Mouse (Mus musculus): ENCODE data around the gene Bmper. TPM values are rescaled to one million over a fixed set of nuclear protein-coding genes. Genes with fewer than 3 reads are reported as not detected.

The Bmper gene
- polyA plus RNA-seq, 1 experiment from 2014 or later: 11.4 TPM

DNA sequence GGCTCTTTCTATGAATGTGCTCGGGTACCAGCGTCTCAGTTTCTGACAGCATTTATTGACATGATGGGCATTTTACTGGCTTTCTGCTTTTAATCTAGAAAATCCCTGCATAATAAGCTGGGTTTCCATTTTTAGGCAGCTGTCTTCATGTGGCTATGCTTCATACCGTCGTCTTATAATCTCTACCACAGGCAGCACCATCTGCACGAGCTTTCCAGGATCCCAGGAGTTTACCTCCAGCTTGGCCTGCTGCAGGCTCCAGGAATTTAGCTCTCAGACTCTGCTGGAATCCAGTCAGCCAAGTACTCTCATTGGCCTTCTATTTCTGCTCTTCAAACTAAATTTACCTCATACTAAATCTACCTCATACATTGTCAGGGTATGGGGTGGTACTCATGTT lies 219.3 kb downstream of the Bmper start:
- Histone ChIP-seq H3K9me3 (no peaks in the 10 kb centered on the region), H3K36me3 (no peaks in the 10 kb centered on the region), H3K4me3 (no peak overlapping the region), H3K27ac (no peak overlapping the region), H3K4me1 (0 out of 2 replicates have a peak, but pooled peaks cover 3% of the 10 kb centered on the region), H3K27me3 (ENCODE audit: insufficient read depth, poor library complexity, severe bottlenecking) (no peaks in the 10 kb centered on the region)
- WGBS: 43% methylated on average over 5 of the region's 5 CpGs
- DNase-seq (ENCODE audit: low spot score): no peak

DNA sequence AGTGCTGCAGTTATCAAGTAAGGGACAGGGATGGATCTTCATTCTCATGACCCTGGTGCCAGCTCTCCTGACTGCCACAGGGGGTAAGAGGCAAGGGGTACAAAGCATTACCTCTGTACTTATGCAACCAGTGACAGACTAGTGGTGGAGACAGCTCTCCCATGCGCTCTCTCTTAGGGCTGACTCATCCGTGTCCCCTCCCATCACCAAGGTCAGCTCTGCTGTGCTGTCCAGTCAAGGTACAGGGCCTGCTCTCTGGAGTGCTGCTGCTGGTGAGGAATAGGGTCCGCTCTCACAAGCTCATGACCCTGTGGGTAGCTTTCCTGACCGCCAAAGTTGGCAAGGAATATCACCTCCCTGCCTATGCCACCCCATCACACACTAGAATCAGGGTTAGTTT lies 222.1 kb downstream of the Bmper start:
- WGBS: 87% methylated on average over 4 of the region's 4 CpGs
- Histone ChIP-seq H3K4me1 (0 out of 2 replicates have a peak, but pooled peaks cover 3% of the 10 kb centered on the region), H3K36me3 (no peaks in the 10 kb centered on the region), H3K27ac (no peak overlapping the region), H3K4me3 (no peak overlapping the region), H3K27me3 (ENCODE audit: insufficient read depth, poor library complexity, severe bottlenecking) (no peaks in the 10 kb centered on the region), H3K9me3 (no peaks in the 10 kb centered on the region)
- no peak for DNase-seq (ENCODE audit: low spot score)

DNA sequence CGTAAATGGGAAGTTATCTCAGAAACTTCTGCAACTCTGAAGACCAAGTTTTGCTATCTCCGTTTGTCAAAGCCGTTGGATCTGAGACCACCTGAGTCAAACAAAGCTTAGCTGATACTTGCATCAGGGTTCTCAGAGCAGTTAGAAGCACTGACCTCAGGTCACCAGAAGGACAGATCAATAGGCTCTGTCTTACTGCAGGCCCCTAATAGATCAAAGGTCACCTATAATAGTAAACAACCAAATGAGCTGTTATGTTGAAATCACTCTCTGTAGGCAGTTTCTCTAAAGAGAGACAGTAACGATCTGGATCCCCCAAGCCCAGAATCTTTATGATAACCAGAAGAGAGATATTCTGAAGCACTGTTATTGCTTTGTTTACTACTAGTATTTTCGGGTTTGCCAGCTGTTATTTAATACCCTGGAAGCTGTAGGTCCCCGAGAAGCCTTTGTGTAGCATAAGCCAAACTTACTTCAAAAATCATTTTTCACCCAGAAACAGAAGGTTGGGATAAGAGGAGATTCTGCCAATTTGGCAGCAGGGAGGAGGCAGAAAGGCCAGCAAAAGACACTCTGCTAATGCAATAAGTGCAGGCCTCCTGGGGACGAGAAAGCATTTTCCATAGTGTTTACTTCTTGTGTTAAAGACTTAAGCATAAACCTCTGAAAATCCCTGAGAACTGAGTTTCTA lies 224.5 kb downstream of the Bmper start:
- no peak overlapping the region for H3K4me3 ChIP-seq
- H3K4me1 ChIP-seq: 0 out of 2 replicates have a peak, but pooled peaks cover 3% of the 10 kb centered on the region
- H3K27ac ChIP-seq: no peak overlapping the region
- 71% methylated on average over 7 of the region's 7 CpGs for WGBS
- H3K9me3 ChIP-seq: no peaks in the 10 kb centered on the region
- no peak for DNase-seq (ENCODE audit: low spot score)
- no peaks in the 10 kb centered on the region for H3K36me3 ChIP-seq
- no peaks in the 10 kb centered on the region for H3K27me3 ChIP-seq (ENCODE audit: insufficient read depth, poor library complexity, severe bottlenecking)

DNA sequence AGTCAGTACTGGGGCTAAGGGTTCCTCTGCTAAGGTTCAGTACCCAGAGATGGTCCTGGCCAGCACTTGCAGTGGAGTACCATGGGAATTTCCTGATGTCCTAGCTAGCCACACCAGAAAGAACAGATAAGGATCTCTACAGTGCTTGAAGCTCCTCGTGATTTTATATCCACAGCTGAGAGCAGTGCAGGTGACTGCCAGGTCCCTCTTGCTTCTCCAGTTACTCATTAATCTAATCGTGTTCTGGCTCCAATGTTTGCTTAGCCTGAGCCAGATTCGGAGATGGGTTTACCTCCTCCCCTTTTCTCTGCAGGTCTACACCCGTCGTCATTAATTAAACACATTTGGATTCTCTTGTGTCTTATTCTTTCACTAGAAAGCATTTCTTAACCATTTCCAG lies 230.4 kb downstream of the Bmper start:
- DNase-seq (ENCODE audit: low spot score): no peak
- no peaks in the 10 kb centered on the region for H3K27me3 ChIP-seq (ENCODE audit: insufficient read depth, poor library complexity, severe bottlenecking)
- no peak overlapping the region for H3K27ac ChIP-seq
- 45% methylated on average over 5 of the region's 5 CpGs for WGBS
- H3K4me1 ChIP-seq: no peaks in the 10 kb centered on the region
- H3K9me3 ChIP-seq: no peaks in the 10 kb centered on the region
- no peak overlapping the region for H3K4me3 ChIP-seq
- no peaks in the 10 kb centered on the region for H3K36me3 ChIP-seq

DNA sequence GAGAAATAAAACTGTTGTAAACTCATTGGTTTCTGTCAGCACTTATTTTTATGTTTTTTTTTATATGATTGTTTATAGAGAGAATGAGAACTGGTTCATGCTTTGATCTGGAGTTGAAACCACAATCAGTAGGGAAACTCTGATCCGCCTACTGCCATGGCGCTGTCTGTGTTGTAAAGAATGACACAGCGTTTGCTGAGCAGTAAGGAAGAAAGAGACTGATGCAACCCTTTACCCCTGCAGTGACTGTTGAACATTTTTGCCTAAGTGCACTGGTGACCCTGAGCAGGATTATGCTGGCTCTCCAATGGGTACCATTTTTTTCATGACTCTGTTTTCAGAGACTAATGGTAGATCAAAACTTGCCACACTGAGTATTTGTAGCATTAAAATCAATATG lies 234.3 kb downstream of the Bmper start:
- no peaks in the 10 kb centered on the region for H3K27me3 ChIP-seq (ENCODE audit: insufficient read depth, poor library complexity, severe bottlenecking)
- peaks cover 4% of the 10 kb centered on the region; the same call in 1 of the 2 replicates for H3K4me1 ChIP-seq
- H3K36me3 ChIP-seq: no peaks in the 10 kb centered on the region
- H3K4me3 ChIP-seq: no peak overlapping the region
- WGBS: 76% methylated on average over 3 of the region's 3 CpGs
- no peak overlapping the region for H3K27ac ChIP-seq
- no peaks in the 10 kb centered on the region for H3K9me3 ChIP-seq
- no peak for DNase-seq (ENCODE audit: low spot score)

DNA sequence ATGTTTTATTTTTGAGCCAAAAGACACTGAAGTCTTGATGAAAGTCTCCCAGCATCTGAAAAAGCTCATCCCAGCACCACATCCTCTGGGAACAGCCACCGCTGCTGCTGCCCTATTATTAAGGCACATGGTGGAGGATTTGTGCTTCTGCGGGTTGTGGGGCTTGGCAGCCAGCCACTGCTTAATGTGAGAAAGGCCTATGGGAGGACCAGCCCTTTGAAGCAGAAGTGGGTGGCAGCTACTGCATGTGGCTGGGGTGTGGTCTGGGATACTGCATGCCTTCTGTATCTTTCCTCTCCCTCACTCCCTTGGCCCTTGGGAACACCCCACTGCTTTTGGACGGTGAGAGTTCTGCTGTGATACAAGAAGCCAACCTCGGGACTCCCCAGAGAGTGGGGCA lies 237.8 kb downstream of the Bmper start:
- no peaks in the 10 kb centered on the region for H3K27me3 ChIP-seq (ENCODE audit: insufficient read depth, poor library complexity, severe bottlenecking)
- DNase-seq (ENCODE audit: low spot score): no peak
- H3K27ac ChIP-seq: no peak overlapping the region
- H3K4me1 ChIP-seq: peaks cover 4% of the 10 kb centered on the region; the same call in 1 of the 2 replicates
- no peaks in the 10 kb centered on the region for H3K9me3 ChIP-seq
- no peak overlapping the region for H3K4me3 ChIP-seq
- H3K36me3 ChIP-seq: no peaks in the 10 kb centered on the region
- WGBS: 63% methylated on average over 4 of the region's 4 CpGs

DNA sequence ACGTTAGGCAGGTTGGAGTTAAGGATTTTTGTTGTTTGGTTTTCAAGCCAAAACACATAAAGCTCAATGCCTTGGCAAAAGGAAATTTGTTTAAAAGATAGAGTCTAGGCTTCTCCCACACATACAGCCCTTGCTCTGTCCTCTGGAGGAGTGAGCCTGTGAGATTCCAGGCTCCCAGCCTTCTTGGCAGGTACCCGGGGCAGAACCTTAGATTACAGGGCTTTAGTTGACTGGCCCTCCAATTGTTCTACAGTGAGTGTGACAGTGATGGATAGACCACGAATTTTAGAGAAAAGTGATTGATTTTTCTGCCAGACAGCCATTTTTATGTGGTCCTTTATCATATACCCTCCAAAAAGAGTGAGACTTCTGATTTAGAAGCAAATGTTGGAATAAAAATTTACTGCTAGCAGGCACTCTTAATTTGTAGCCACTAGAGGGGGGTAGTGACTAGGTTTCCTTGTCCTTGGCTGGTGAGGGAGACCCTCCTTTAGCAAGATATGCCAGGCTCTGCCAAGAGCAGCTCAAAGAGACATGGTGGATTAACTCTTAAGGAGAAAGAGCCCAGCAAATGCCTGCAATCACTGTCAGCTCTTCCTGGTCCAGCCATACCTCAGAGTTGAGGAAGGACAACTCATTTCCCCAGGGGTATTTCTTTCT lies 240.2 kb downstream of the Bmper start:
- Histone ChIP-seq H3K4me1 (peaks cover 4% of the 10 kb centered on the region; the same call in 1 of the 2 replicates), H3K27ac (no peak overlapping the region), H3K4me3 (no peak overlapping the region), H3K27me3 (ENCODE audit: insufficient read depth, poor library complexity, severe bottlenecking) (no peaks in the 10 kb centered on the region), H3K36me3 (no peaks in the 10 kb centered on the region), H3K9me3 (no peaks in the 10 kb centered on the region)
- DNase-seq (ENCODE audit: low spot score): no peak
- WGBS: 34% methylated on average over 3 of the region's 3 CpGs

DNA sequence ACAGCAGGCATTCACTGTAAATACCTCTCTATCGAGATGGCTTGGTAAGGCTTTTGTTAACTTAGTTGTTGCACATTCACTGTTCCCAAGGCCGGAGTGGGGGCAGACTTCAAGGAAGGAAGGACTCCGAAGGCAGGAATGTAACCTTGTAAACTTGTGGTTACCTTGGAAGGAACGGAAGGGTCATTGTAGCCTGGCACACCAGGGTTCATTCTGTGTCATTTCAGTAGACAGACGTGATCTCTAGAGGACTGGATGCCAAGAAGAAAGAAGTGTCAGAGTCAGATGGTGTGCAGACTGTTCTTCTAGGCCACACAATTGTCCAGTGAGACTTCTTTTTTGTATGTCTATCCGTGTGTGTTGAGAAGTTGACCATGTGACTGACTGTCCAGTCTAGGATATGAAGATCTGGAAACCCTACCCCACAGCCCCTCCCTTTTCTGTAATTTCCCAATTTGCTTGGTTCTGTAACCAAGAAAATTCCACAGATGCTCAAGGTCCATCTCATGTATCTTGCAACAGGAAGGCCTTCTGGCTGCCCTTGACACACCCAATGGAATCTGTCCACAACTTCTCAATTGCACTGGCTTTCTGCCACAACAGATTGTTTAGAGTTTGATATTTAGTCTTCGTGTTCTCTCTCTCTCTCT lies 242.2 kb downstream of the Bmper start:
- H3K36me3 ChIP-seq: no peaks in the 10 kb centered on the region
- no peak overlapping the region for H3K27ac ChIP-seq
- H3K9me3 ChIP-seq: no peaks in the 10 kb centered on the region
- no peak for DNase-seq (ENCODE audit: low spot score)
- no peaks in the 10 kb centered on the region for H3K27me3 ChIP-seq (ENCODE audit: insufficient read depth, poor library complexity, severe bottlenecking)
- H3K4me1 ChIP-seq: peaks cover 4% of the 10 kb centered on the region; the same call in 1 of the 2 replicates
- no peak overlapping the region for H3K4me3 ChIP-seq
- 81% methylated on average over 7 of the region's 7 CpGs for WGBS

DNA sequence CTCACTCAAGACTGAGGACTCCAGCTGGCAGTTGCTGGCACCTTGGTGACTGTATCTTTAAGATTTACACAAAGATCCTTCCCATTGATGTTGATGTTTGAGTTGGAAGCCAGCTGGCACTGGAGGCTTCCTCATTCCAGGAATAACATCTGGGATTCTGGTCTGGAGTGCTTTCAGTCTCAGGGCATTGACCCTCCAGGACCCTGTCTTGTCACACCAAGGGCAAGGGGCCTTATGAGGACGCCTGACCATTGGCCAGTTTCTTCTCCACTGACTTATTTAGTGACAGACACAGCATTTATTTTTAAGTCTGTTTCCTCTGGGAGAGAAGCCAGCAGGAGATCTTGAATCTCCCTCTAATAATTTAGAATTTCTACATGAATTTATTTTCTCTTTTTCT lies 247.0 kb downstream of the Bmper start:
- no peak overlapping the region for H3K4me3 ChIP-seq
- DNase-seq (ENCODE audit: low spot score): no peak
- no peaks in the 10 kb centered on the region for H3K27me3 ChIP-seq (ENCODE audit: insufficient read depth, poor library complexity, severe bottlenecking)
- 75% methylated on average over 1 of the region's 1 CpGs for WGBS
- H3K4me1 ChIP-seq: no peaks in the 10 kb centered on the region
- no peaks in the 10 kb centered on the region for H3K9me3 ChIP-seq
- no peak overlapping the region for H3K27ac ChIP-seq
- no peaks in the 10 kb centered on the region for H3K36me3 ChIP-seq

DNA sequence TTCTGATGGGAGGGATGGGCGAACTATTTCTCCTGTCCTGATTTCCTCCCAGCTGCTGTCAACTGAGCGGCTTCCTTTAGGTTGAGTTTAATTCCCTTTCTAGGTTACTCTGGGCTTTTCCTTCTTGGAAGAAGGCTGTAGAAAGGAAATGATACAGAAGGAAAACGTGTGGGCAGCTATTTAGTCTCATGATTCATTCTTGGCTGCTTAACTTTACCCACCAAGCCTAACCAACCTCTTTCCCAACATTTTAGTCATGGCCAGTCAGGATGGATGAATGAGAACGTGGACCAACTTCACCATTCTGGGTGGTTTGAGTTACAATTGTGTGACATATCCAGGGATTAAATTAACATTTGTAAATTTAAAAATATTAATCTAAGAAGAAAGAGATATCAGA lies 263.0 kb downstream of the Bmper start:
- H3K27ac ChIP-seq: no peak overlapping the region
- 73% methylated on average over 4 of the region's 4 CpGs for WGBS
- H3K36me3 ChIP-seq: no peaks in the 10 kb centered on the region
- no peaks in the 10 kb centered on the region for H3K9me3 ChIP-seq
- no peak overlapping the region for H3K4me3 ChIP-seq
- H3K4me1 ChIP-seq: peaks cover 6% of the 10 kb centered on the region; the same call in 1 of the 2 replicates
- DNase-seq (ENCODE audit: low spot score): no peak
- no peaks in the 10 kb centered on the region for H3K27me3 ChIP-seq (ENCODE audit: insufficient read depth, poor library complexity, severe bottlenecking)

DNA sequence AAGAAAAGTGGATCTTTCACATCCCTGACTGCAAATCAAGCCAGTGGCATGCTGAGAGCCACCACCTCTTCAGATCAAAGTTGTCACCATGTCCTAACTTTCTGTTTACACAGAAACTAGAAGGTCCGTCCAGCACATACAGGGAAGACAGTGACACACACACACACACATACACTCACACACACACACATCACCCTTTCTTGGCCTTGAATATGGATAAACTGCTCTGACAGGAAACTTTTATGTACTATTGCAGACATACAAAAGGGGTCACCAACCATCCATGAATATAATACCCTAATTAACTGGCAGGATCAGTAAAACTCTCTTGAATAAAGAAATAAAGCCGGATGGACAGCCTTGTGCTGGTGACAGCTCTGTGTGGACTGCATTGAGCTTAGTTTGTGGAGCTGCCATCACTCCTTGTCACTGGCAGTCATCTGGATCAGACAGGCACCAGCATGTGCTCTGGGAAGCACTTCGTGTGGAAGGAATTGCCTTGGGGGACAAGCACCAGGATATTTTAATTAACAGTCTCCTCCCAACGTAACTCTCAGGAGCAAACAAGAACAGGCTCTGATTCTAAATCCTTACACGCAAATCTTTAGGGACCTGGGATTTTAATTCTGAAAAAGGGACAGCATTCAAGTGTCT lies 264.0 kb downstream of the Bmper start:
- no peak for DNase-seq (ENCODE audit: low spot score)
- no peaks in the 10 kb centered on the region for H3K27me3 ChIP-seq (ENCODE audit: insufficient read depth, poor library complexity, severe bottlenecking)
- H3K9me3 ChIP-seq: no peaks in the 10 kb centered on the region
- no peaks in the 10 kb centered on the region for H3K36me3 ChIP-seq
- no peak overlapping the region for H3K4me3 ChIP-seq
- 61% methylated on average over 5 of the region's 5 CpGs for WGBS
- H3K27ac ChIP-seq: no peak overlapping the region
- H3K4me1 ChIP-seq: peaks cover 6% of the 10 kb centered on the region; the same call in 1 of the 2 replicates

DNA sequence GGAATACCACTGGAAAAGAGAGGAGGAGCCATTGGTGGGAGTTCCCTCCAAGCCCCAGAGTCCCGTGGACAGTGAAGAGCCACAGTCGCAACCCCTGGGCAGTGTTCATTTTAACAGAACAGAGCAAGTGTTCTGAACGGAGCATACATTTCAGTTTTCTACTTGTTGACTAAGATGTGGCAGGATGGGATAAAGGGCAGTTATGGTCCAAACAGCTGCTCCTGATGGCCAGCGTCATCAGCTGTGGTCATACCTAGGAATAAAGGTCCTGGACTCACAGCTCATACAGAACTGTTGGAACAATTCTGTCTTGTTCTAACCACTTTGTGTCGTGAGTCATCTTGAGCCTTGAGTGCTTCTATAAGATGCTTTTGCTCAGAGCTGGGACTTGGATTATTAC lies 265.4 kb downstream of the Bmper start:
- H3K27ac ChIP-seq: no peak overlapping the region
- no peaks in the 10 kb centered on the region for H3K36me3 ChIP-seq
- no peaks in the 10 kb centered on the region for H3K9me3 ChIP-seq
- no peak overlapping the region for H3K4me3 ChIP-seq
- H3K27me3 ChIP-seq (ENCODE audit: insufficient read depth, poor library complexity, severe bottlenecking): no peaks in the 10 kb centered on the region
- 87% methylated on average over 5 of the region's 5 CpGs for WGBS
- DNase-seq (ENCODE audit: low spot score): no peak
- peaks cover 6% of the 10 kb centered on the region; the same call in 1 of the 2 replicates for H3K4me1 ChIP-seq

DNA sequence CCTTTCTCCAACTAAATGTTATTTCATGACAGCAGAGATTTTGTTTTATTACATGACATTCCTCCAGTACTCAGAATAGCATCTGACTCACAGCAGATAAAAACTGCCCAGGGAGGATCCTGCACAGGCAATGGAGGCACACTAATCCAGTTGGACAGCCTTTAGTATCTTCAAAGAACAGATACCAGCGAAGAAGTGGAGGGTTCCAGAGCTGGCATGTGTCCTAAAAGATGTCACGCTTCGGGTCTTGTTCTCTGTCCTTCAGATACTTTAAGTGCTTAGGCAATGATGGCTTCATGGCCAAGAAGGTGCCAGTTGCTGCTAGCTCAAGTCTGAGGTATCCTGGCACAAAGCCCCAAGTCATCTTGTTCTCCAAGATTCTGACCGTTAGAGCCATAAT lies 272.5 kb downstream of the Bmper start:
- DNase-seq (ENCODE audit: low spot score): no peak
- H3K27ac ChIP-seq: no peak overlapping the region
- no peaks in the 10 kb centered on the region for H3K9me3 ChIP-seq
- no peaks in the 10 kb centered on the region for H3K36me3 ChIP-seq
- no peak overlapping the region for H3K4me3 ChIP-seq
- WGBS: 68% methylated on average over 4 of the region's 4 CpGs
- H3K27me3 ChIP-seq (ENCODE audit: insufficient read depth, poor library complexity, severe bottlenecking): no peaks in the 10 kb centered on the region
- H3K4me1 ChIP-seq: peaks cover 2% of the 10 kb centered on the region; the same call in 1 of the 2 replicates

Data from heart, embryonic 10.5 days (tissue).